Mouse (Mus musculus) ES-E14 (cell line): ENCODE results near the gene Zfand3. TPM values are rescaled to one million over a fixed set of nuclear protein-coding genes. Genes with fewer than 3 reads are reported as not detected.

Source experiments
- DNase-seq: peaks from one replicate; pipeline ENCODE4 v3.0.0-alpha.2; 2013; ENCODE audit warnings: low read depth, low spot score
- H3K27ac ChIP-seq: 2 replicates; pipeline ENCODE4 v1.5.1; 2012; ENCODE audit warnings: low read depth, mild to moderate bottlenecking, low read length, moderate library complexity, mixed read lengths; ENCODE audit not compliant: poor library complexity, insufficient read depth, severe bottlenecking
- H3K36me3 ChIP-seq: 2 replicates; pipeline ENCODE4 v1.6.1; 2012; ENCODE audit warnings: mild to moderate bottlenecking, low read length, moderate library complexity, mixed read lengths; ENCODE audit not compliant: control insufficient read depth, poor library complexity, insufficient read depth, severe bottlenecking
- H3K4me1 ChIP-seq, 2 experiments: fragments of 150-350 bp in 1 of 2; sonication (generic) in 1 of 2; 2 replicates each; pipeline ENCODE4 v1.6.1; 2012; ENCODE audit warnings: low read length in 2 of 2, mild to moderate bottlenecking in 1 of 2, mixed read lengths in 1 of 2; ENCODE audit not compliant: control insufficient read depth in 2 of 2, insufficient read depth in 2 of 2, poor library complexity in 1 of 2
- H3K4me3 ChIP-seq, 2 experiments: fragments of 150-350 bp in 1 of 2; sonication (generic) in 1 of 2; 2 replicates each; pipeline ENCODE4 v1.5.1; 2012; ENCODE audit warnings: low read length in 2 of 2, low read depth in 1 of 2, mild to moderate bottlenecking in 1 of 2, mixed read lengths in 1 of 2; ENCODE audit not compliant: insufficient read depth in 1 of 2, poor library complexity in 1 of 2, severe bottlenecking in 1 of 2
- H3K9ac ChIP-seq: 2 replicates; pipeline ENCODE4 v1.6.1; 2012; ENCODE audit warnings: low read depth, mild to moderate bottlenecking, low read length, mixed read lengths; ENCODE audit not compliant: poor library complexity, insufficient read depth, severe bottlenecking
- H3K9me3 ChIP-seq: fragments of 150-350 bp; sonication (generic); 2 replicates; pipeline ENCODE4 v1.6.1; 2012; ENCODE audit warnings: low read depth, mild to moderate bottlenecking, low read length; ENCODE audit not compliant: control insufficient read depth, insufficient read depth
- CHD2 ChIP-seq: IDR thresholded peaks from 2 replicates; pipeline ENCODE4 v1.6.1; 2014; ENCODE audit warnings: mild to moderate bottlenecking, low read depth, low read length, inconsistent platforms
- HCFC1 ChIP-seq: IDR thresholded peaks from 2 replicates; pipeline ENCODE4 v1.6.1; 2012; ENCODE audit warnings: low read length, inconsistent platforms, borderline replicate concordance; ENCODE audit not compliant: insufficient read depth
- MAFK ChIP-seq: IDR thresholded peaks from 2 replicates; pipeline ENCODE4 v1.6.1; 2014; ENCODE audit warnings: mild to moderate bottlenecking, low read depth, low read length, inconsistent platforms; ENCODE audit not compliant: insufficient read depth
- ZC3H11A ChIP-seq: IDR thresholded peaks from 2 replicates; pipeline ENCODE4 v1.6.1; 2012; ENCODE audit warnings: low read depth, mild to moderate bottlenecking, inconsistent platforms, low read length, borderline replicate concordance
- ZNF384 ChIP-seq: IDR thresholded peaks from 2 replicates; pipeline ENCODE4 v1.6.1; 2012; ENCODE audit warnings: low read depth, low read length, inconsistent platforms
- in situ Hi-C, 2 experiments: fragments of 600-800 bp; cut with MboI; formaldehyde crosslinking; loops; one replicate each; pipeline ENCODE4 v1.15.1; 2025; ENCODE audit warnings: low sequenced_read_pairs in 2 of 2, inconsistent platforms in 1 of 2; ENCODE audit not compliant: unreplicated experiment in 2 of 2
- total RNA-seq: library from RNA; depleted of rRNA; stranded (reverse); fragments of 300-350 nt; gene quantifications from 2 replicates; pipeline ENCODE4 v1.2.3, GENCODE M21; 2012

Gene Zfand3
- total RNA-seq, 1 experiment = 43.3 TPM

DNA sequence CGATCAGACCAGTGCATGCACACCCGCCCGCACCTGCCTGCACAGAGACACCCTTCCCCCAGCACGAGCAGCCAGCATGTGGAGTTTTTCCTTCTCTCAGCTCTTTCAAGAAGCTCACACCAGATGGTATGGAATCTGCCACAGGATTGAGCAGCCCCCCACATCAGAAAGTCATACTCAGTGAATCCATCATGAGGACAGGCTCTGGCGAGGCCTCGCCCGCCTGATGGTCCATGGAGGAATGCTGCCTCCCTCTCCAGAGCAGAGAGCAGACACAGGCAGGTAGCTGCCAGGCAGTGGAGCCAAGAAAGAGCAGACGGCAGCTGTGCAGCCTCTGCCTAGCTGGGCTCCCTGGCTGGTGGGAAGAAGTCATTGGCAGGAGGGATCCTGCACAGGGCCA lies 11.0 kb upstream of the Zfand3 start:
- peak overlapping the region in 1 of 2 experiments; percentile 18; a peak in 1 of 4 replicates for H3K4me3 ChIP-seq
- TF ChIP-seq ZNF384 (no peak), CHD2 (no peak), ZC3H11A (no peak), HCFC1 (no peak), MAFK (no peak)
- H3K27ac ChIP-seq = no peak overlapping the region
- in situ Hi-C loops = no loop called here
- H3K4me1 ChIP-seq = peaks cover 2 to 8% of the 10 kb centered on the region in 2 experiments; a peak in 1 of 4 replicates
- no peaks in the 10 kb centered on the region for H3K36me3 ChIP-seq
- H3K9ac ChIP-seq = peak overlapping the region; percentile 38; the same call in 1 of the 2 replicates
- DNase-seq = no peak
- H3K9me3 ChIP-seq = no peaks in the 10 kb centered on the region

DNA sequence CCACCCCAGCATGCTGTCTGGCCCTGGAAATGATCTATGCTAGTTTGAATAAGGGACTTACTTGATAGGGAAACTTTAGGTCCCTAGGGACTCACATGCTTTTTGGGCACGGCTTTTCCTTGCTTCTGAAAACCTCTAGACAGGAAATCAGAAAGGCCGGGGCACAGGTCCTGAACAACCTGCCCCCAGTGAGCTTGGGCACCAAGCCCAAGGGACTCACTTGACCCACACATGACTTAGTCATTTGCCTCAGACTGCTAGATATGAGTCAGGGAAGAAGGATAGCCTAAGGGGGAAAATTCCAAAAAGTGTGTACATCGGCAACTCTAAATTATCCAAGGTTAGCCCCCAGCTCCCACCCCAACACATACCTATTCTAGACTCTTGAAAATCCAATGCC lies 10.5 kb upstream of the Zfand3 start:
- Histone ChIP-seq H3K4me1 (peaks cover 2 to 8% of the 10 kb centered on the region in 2 experiments; a peak in 1 of 4 replicates), H3K27ac (no peak overlapping the region), H3K9ac (no peak overlapping the region), H3K36me3 (no peaks in the 10 kb centered on the region), H3K4me3 (no peak overlapping the region), H3K9me3 (no peaks in the 10 kb centered on the region)
- in situ Hi-C loops = no loop called here
- no peak for DNase-seq
- TF ChIP-seq HCFC1 = no peak
- no peak for TF ChIP-seq ZC3H11A
- no peak; the same call in 1 of the 2 replicates for TF ChIP-seq ZNF384
- TF ChIP-seq CHD2 = no peak
- no peak for TF ChIP-seq MAFK

DNA sequence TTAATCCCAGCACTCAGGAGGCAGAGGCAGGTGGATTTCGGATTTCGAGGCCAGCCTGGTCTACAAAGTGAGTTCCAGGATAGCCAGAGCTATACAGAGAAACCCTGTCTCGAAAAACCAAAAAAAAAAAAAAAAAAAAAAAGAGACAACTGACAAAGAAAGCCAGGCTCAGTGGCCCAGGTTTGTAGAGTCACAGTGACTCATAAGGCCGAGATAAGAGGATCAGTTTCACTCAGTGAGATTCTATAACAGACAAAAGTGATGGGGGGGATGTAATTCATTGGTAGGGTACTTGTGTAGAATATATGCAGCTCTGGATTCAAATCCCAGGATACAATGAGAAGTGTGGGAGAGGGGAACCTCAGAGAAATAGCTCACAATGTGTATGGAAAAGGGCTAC lies 10.1 kb upstream of the Zfand3 start:
- DNase-seq = no peak
- in situ Hi-C loops = no loop called here
- no peaks in the 10 kb centered on the region for H3K36me3 ChIP-seq
- H3K9me3 ChIP-seq = no peaks in the 10 kb centered on the region
- H3K4me1 ChIP-seq = peaks cover 2 to 8% of the 10 kb centered on the region in 2 experiments; a peak in 1 of 4 replicates
- TF ChIP-seq HCFC1 (no peak), ZNF384 (peak; percentile 41)
- H3K27ac ChIP-seq = no peak overlapping the region
- H3K4me3 ChIP-seq = no peak overlapping the region
- no peak overlapping the region for H3K9ac ChIP-seq

DNA sequence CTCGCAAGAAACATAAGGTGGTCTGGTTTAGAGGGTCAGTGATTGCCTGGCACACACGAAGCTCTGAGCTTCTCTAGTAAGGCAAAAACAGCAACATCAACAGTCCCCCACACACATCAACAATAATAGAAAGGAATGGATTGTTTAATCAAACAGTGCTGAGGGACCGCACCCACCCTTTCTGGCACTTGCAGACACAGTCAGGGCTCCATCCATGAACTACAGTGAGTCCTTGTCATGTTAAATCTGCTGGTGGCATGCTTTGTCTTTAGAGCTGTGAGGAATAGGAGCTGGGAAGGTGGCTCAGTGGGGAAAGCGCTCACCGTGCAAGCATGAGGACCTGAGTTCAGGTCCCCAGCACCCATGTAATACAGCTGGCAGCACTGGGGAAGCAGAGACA lies 8.5 kb upstream of the Zfand3 start:
- TF ChIP-seq ZC3H11A = no peak
- no peak for TF ChIP-seq HCFC1
- no peak for TF ChIP-seq CHD2
- no peak for TF ChIP-seq MAFK
- TF ChIP-seq ZNF384 = no peak

DNA sequence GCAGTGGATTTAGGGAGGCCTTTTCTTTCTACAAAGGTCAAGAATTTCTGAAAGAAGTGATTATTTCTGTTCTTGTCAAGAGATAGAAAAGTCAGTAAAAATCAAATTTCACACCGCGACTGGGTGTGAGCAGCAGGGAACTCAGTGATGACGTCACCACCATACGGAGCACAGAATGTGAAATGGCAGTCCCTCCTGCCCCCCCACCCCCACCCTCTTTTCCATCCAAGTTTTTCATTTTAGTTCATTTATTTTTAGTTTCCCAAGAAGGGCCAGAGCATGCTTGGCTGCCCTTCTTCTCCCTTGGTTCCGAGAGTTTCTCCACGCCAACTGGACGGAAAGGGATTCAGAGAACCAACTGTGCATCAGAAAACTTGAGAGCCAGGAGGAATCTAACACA lies 6.8 kb upstream of the Zfand3 start:
- Histone ChIP-seq H3K27ac (no peak overlapping the region), H3K4me3 (no peak overlapping the region), H3K9ac (no peak overlapping the region), H3K4me1 (peaks cover 2 to 8% of the 10 kb centered on the region in 2 experiments; a peak in 1 of 4 replicates), H3K9me3 (no peaks in the 10 kb centered on the region), H3K36me3 (no peaks in the 10 kb centered on the region)
- no peak for DNase-seq
- in situ Hi-C loops = no loop called here
- TF ChIP-seq CHD2 (no peak), MAFK (no peak), ZC3H11A (no peak), HCFC1 (no peak), ZNF384 (no peak)

More for the DNA sequence above, 8.5 kb upstream of the Zfand3 start:
- no peak overlapping the region for H3K4me3 ChIP-seq
- no peaks in the 10 kb centered on the region for H3K9me3 ChIP-seq
- H3K4me1 ChIP-seq = peaks cover 2 to 8% of the 10 kb centered on the region in 2 experiments; a peak in 1 of 4 replicates
- no peak for DNase-seq
- no peak overlapping the region for H3K9ac ChIP-seq
- in situ Hi-C loops = no loop called here
- H3K36me3 ChIP-seq = no peaks in the 10 kb centered on the region
- H3K27ac ChIP-seq = no peak overlapping the region
